Comparison of ENCODE assay signal across 26 mouse cellular contexts in genomic region chr2:155562209-155562608, GRCm38 (mm10). TPM values are rescaled to one million over a fixed set of nuclear protein-coding genes. Genes with fewer than 3 reads are reported as not detected.
"Had no signal": no experiment of that assay in that cellular context is flagged by ENCODE, and none has a peak within 500 bp of the region (broad histone marks: within the 10 kb centered on the region; RNA-seq: fewer than 3 reads in every experiment).

No protein-coding gene starts in this region.

- H3K9me3 ChIP-seq: heart, embryonic 13.5 days; heart, embryonic 15.5 days; hindbrain, embryonic 13.5 days; hindbrain, embryonic 15.5 days; kidney, embryonic 15.5 days; limb, embryonic 13.5 days; limb, embryonic 15.5 days had no signal

- H3K4me1 ChIP-seq: heart, embryonic 13.5 days; heart, embryonic 15.5 days; hindbrain, embryonic 13.5 days; hindbrain, embryonic 15.5 days; kidney, embryonic 15.5 days; limb, embryonic 13.5 days; limb, embryonic 15.5 days had no signal

- H3K4me2 ChIP-seq: heart, embryonic 11.5 days; heart, embryonic 13.5 days; heart, embryonic 15.5 days; hindbrain, embryonic 13.5 days; hindbrain, embryonic 15.5 days; kidney, embryonic 15.5 days; limb, embryonic 13.5 days; limb, embryonic 15.5 days had no signal

- ATAC-seq: hindbrain, postnatal 0 days; intestine, embryonic 16.5 days had no signal

- H3K27ac ChIP-seq: gastrocnemius, adult 2 months; heart, adult 2 months; heart, embryonic 13.5 days; heart, embryonic 15.5 days; hindbrain, embryonic 13.5 days; hindbrain, embryonic 15.5 days; hindbrain, postnatal 0 days; kidney, embryonic 15.5 days; kidney, postnatal 0 days; limb, embryonic 13.5 days; limb, embryonic 15.5 days had no signal

- DNase-seq: gastrocnemius, adult 2 months; gastrocnemius, postnatal 10 days; gastrocnemius, postnatal 25 days; heart, adult 2 months; heart, postnatal 14 days; heart, postnatal 36 days; kidney, adult 11 months; kidney, adult 2 months; kidney, adult 9 months; kidney, postnatal 14 days; kidney, postnatal 36 days; left cerebral cortex, postnatal 4 days had no signal

- H3K27me3 ChIP-seq: heart, embryonic 13.5 days; heart, embryonic 15.5 days; hindbrain, embryonic 13.5 days; hindbrain, embryonic 15.5 days; kidney, embryonic 15.5 days; limb, embryonic 13.5 days; limb, embryonic 15.5 days had no signal

- H3K9ac ChIP-seq: heart, embryonic 13.5 days; heart, embryonic 15.5 days; hindbrain, embryonic 13.5 days; hindbrain, embryonic 15.5 days; kidney, embryonic 15.5 days; limb, embryonic 13.5 days; limb, embryonic 15.5 days had no signal

- H3K4me3 ChIP-seq: gastrocnemius, adult 2 months; heart, adult 2 months; heart, embryonic 13.5 days; heart, embryonic 15.5 days; hindbrain, embryonic 13.5 days; hindbrain, embryonic 15.5 days; kidney, embryonic 15.5 days; limb, embryonic 13.5 days; limb, embryonic 15.5 days had no signal

RNA-seq across cellular contexts. Expression of gene Ggt7, which starts 44.2 kb away (rescaled TPM):
- total RNA-seq: granulocyte monocyte progenitor cell, adult 5-6 weeks; hematopoietic stem cell, adult 5-6 weeks had no signal

RNA-seq across cellular contexts. Expression of gene Myh7b, which starts 48.8 kb away (rescaled TPM):
- total RNA-seq: liver, adult 2 months had no signal
- polyA plus RNA-seq: liver, adult 2 months had no signal
